ENCODE assay signal across 12 mouse cellular contexts in the genomic region with DNA sequence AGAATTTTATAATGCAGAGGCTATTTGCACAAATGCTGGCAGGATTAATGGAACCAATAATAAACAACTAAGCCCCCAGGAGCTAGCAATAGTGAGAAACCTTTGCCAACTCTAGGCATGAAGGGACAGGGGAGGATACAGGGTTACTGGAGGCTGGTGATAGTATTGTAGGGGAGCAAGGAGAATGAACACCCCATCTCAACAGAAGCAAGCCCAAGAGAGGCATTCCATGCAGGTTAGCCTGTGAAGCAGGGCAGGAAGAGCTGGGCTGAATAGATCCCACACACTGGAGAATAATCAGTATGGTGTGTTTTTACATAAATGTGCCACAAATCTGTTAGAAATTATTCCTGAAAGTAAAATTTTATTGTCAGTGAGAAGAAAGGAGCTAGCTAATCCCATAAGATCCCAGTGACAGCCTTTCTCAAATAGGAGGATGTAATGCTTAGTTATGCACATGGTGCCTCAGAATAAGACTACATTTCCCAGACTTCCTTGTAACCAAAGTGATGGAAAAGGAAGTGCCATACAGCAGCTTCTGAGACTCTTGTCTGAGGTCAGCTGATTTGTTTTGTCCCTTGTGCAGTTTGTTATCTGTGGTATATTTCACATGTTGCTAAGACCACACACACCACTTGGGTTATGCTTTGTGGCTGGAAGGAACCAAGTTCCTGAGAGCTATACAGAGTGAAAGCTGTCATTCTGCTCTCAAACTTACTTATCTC.
DNase-seq lines count a peak whose midpoint lies in the region; ATAC-seq lines count a peak whose summit lies in the region.
"Had no signal": no experiment of that assay in that cellular context is flagged by ENCODE, and none has a peak within 500 bp of the region (broad histone marks: within the 10 kb centered on the region; RNA-seq: fewer than 3 reads in every experiment).

No protein-coding gene starts in this region.

- no peak overlapping the region for H3K9ac ChIP-seq in forebrain, embryonic 15.5 days (replicated peaks)
- H3K9ac ChIP-seq in forebrain, embryonic 11.5 days (ENCODE audit: low read length), result no peak overlapping the region
- H3K9ac ChIP-seq in neural tube, embryonic 13.5 days, result no peak overlapping the region

- peak; percentile 92 for ATAC-seq in forebrain, embryonic 15.5 days (replicated peaks)
- ATAC-seq in forebrain, embryonic 11.5 days (replicated peaks; ENCODE audit: low FRiP score), result no peak
- peak; percentile 71; the same call in 1 of the 2 replicates for ATAC-seq in neural tube, embryonic 13.5 days (ENCODE audit: low read depth)
- peak; percentile 80 for ATAC-seq in megakaryocyte progenitor cell, adult 5-6 weeks (replicated peaks; ENCODE audit: poor library complexity)

- H3K4me1 ChIP-seq in forebrain, embryonic 15.5 days, result no peaks in the 10 kb centered on the region
- H3K4me1 ChIP-seq in forebrain, embryonic 11.5 days (replicated peaks; ENCODE audit: control insufficient read depth, insufficient read depth, low read length), result no peaks in the 10 kb centered on the region
- H3K4me1 ChIP-seq in neural tube, embryonic 13.5 days (replicated peaks), result no peaks in the 10 kb centered on the region

- H3K27me3 ChIP-seq in forebrain, embryonic 15.5 days, result no peaks in the 10 kb centered on the region
- H3K27me3 ChIP-seq in forebrain, embryonic 11.5 days (ENCODE audit: control insufficient read depth, insufficient read depth, low read length), result no peaks in the 10 kb centered on the region
- no peaks in the 10 kb centered on the region for H3K27me3 ChIP-seq in neural tube, embryonic 13.5 days

- no peak overlapping the region for H3K4me3 ChIP-seq in forebrain, embryonic 15.5 days
- no peak overlapping the region for H3K4me3 ChIP-seq in forebrain, embryonic 11.5 days (ENCODE audit: low read depth, low read length)
- H3K4me3 ChIP-seq in neural tube, embryonic 13.5 days, result no peak overlapping the region
- H3K4me3 ChIP-seq: megakaryocyte, embryonic 14.5 days had no signal

- no peak for DNase-seq in forebrain, embryonic 11.5 days (ENCODE audit: low spot score)
- DNase-seq in neural tube, embryonic 10.5 days (ENCODE audit: extremely low spot score, low spot score), result no peak
- DNase-seq in thymus, postnatal 25 days, result no peak
- no peak for DNase-seq in adrenal gland, adult 18-20 months (ENCODE audit: low spot score in 2 of 2)
- DNase-seq in ovary, adult 18-20 months (ENCODE audit: low spot score), result no peak
- DNase-seq: cerebellum, postnatal 25 days; kidney, postnatal 14 days had no signal

- H3K4me2 ChIP-seq in forebrain, embryonic 15.5 days (replicated peaks), result no peak overlapping the region
- H3K4me2 ChIP-seq in forebrain, embryonic 11.5 days (ENCODE audit: low read depth, low read length, severe bottlenecking), result no peak overlapping the region
- peak overlapping the region; percentile 16; the same call in 1 of the 2 replicates for H3K4me2 ChIP-seq in neural tube, embryonic 13.5 days
- H3K4me2 ChIP-seq: liver, embryonic 11.5 days had no signal

- no peaks in the 10 kb centered on the region for H3K36me3 ChIP-seq in forebrain, embryonic 15.5 days
- no peaks in the 10 kb centered on the region for H3K36me3 ChIP-seq in forebrain, embryonic 11.5 days (ENCODE audit: control insufficient read depth, insufficient read depth, low read length)
- H3K36me3 ChIP-seq in neural tube, embryonic 13.5 days, result no peaks in the 10 kb centered on the region

- no peaks in the 10 kb centered on the region for H3K9me3 ChIP-seq in forebrain, embryonic 15.5 days
- no peaks in the 10 kb centered on the region for H3K9me3 ChIP-seq in forebrain, embryonic 11.5 days (ENCODE audit: control insufficient read depth, low read length)
- no peaks in the 10 kb centered on the region for H3K9me3 ChIP-seq in neural tube, embryonic 13.5 days
- H3K9me3 ChIP-seq: megakaryocyte, embryonic 14.5 days had no signal

- H3K27ac ChIP-seq in forebrain, embryonic 15.5 days (replicated peaks), result no peak overlapping the region
- no peak overlapping the region for H3K27ac ChIP-seq in forebrain, embryonic 11.5 days (ENCODE audit: low read depth, low read length)
- H3K27ac ChIP-seq in neural tube, embryonic 13.5 days (replicated peaks), result no peak overlapping the region
